Mouse (Mus musculus): ENCODE measurements around the gene 9130019O22Rik.
"Not testable (repeated sequence)": the region's sequence is repeated elsewhere in the genome, so short reads cannot be mapped to it uniquely, and the experiment has no call there.

The 9130019O22Rik gene

GRCm38 (mm10) chr7:127386641-127387392 lies at the start of gene 9130019O22Rik:
9130019O22Rik (minus strand) TSS chr7:127387166.
- DNase-seq (ENCODE audit: low read depth, low spot score), result peak; percentile 86

- DNase-seq (ENCODE audit: low read depth, low spot score), result no peak
Measured at GRCm38 (mm10) chr7:127435206-127435605, 48.2 kb upstream of the 9130019O22Rik start.

DNA sequence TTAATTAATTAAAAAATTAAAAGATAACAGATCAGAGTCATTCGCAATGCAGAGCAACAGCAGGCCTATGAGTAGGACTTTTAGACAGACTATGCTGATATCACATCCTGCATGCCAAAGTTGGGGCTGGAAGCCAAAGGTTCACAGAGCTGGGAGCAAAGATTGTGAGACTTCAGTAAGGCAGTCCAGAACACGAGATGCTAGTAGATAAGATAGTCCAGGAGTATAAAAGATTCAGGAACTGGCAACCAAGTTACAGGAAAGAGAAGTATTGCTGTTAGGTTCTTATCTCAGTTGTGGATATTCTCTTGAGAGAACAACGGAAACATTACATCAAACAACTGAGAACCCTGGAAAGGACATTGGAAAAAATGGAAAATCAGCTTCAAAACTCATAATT lies 39.4 kb upstream of the 9130019O22Rik start:
- DNase-seq (ENCODE audit: low read depth, low spot score), result no peak

DNA sequence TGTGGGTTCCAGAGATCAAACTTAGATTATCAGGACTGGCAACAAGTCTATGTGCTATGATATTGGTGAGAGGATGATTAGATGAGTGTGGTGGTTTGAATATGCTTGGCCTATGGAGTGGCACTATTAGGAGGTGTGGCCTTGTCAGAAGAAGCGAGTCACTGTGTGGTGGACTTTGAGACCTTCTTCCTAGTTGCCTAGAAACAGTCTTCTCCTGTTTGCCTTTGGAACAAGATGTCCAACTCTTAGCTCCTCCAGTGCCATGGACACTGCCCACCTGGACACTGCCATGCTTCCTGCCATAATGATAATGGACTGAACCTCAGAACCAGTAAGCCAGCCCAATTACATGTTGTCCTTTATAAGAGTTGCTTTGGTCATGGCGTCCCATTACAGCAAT lies 38.9 kb upstream of the 9130019O22Rik start:
- DNase-seq (ENCODE audit: low read depth, low spot score), result no peak

- DNase-seq (ENCODE audit: low read depth, low spot score), result no peak
Measured at GRCm38 (mm10) chr7:127425291-127425690, 38.3 kb upstream of the 9130019O22Rik start.

DNA sequence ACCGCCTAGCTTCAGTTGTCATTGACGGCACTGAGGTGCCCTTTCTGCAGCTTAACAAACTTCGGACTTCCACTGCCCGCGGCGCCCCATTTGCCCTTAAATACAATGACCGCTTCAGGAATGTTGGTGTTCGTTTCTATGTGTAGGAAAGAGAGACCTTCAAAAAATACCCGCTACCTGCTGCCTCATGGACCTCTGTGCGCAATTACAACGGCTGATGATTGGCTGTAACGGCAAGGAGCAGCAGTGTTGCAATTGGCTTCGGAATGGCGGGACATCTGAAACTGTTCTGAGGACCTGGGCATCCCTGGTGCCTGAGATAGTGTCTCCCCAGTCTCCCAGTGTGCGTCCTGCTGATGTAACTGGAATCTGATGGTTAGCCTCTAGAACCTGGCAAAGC lies 35.3 kb upstream of the 9130019O22Rik start:
- no peak for DNase-seq (ENCODE audit: low read depth, low spot score)

DNA sequence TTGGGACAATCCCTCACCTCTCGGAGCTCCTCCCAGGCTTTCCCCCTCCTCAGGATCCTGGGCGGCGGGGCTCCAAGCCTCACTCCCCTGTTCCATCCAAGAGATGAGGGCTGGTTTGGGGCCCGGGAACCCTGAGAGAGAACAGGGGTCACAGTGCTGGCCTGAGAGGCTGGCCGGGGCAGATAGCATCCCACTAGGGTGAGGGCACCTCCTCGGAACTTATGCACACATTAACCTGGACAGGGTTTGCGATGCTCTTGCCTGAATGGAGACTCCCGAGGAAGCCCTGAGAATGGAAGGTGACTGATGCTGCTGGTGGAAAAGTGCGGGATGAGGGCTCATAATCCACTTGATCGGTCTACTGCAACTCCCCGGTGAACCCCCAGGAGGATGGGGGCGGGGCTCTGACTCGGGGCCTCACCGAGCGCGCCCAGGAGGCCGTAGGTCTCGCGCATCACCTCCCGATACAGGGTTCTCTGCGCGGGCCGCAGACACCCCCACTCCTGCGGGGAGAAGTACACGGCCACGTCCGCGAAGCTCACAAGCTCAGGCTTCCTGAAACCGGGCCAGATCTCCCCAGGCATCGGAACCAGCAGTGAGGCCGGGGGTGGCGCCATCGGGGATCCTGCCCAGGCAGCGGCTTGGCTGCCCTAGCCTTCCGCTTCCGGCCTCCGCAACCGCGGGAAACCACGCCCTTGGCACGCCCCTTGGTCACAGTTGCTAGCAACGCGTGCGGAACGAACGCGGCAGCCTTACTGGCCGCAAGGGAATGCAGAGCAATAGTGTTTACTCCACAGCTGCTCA lies 34.6 kb upstream of the 9130019O22Rik start, which contains the start of gene Zfp688:
Gene Zfp688, minus strand, starts transcription at position 681 of the 804 bp plus-strand sequence.
- peak; percentile 92 for DNase-seq (ENCODE audit: low read depth, low spot score)

- no peak for DNase-seq (ENCODE audit: low read depth, low spot score)
Measured at GRCm38 (mm10) chr7:127411418-127411817, 24.5 kb upstream of the 9130019O22Rik start.

DNA sequence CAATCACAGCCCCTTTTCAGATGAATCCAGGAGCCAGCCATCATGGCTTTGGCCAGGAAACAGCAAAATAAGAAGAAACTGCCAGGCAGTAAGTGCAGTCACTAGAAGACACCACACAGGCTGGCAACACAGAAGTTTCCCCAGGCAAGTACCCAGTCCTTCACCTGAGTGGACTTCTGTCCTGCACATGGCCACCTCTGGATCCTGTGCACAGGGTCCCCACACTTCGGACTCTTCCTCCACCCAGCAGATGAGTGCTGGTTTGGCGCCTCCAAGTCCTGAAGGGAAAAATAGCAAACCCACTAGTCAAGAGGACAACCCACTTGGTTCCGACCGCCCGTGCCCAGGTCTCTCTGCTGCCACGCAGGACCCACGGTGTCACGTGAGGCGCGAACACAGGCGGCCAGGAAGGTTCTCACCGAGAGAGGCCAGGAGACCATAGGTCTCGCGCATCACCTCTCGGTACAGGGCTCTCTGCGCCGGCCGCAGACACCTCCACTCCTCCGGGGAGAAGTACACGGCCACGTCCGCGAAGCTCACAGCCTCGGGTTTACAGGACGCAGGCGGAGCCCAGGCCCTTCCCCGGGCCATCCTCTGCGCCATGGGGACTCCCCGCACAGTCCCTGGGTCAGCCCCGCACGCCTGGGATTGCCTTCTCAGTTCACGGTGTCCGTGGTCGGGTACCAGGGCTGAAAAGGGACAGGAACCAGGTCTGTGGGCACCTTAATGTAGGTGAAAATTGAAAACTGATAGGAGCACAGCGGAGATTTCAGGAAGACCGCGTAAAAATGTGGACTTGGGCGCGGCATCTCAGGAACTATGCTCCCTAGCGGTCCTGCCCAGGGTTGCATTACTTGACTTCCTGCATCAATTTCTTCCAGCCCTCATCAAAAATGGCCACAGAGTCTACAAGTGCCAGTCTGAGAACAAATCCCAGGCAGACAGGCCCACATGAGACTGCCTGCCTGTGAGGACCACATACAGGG lies 19.3 kb upstream of the 9130019O22Rik start, which contains the start of gene Zfp764:
Gene Zfp764, minus strand, starts transcription at position 821 of the 986 bp plus-strand sequence.
- DNase-seq (ENCODE audit: low read depth, low spot score), result peak; percentile 85

DNA sequence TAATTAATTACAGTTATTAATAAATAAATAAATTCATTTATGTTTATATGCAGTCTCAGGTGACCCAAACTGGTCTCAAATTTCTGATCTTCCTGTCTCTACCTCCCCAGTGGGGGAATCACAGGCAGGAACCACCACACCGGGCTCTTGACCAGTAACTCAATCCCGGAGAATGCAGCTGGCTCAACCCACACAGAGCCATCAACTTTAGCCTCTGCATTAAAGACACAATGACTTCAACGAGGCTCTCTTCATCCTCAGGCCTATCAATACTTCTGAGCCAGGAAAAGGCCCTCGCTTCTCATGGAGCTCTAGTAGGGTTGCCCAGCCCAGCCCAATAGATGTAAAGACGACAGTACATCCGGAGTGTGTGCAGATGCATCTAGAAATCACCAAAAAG lies 17.1 kb upstream of the 9130019O22Rik start:
- not testable (repeated sequence) for DNase-seq (ENCODE audit: low read depth, low spot score)

GRCm38 (mm10) chr7:127402980-127403379 lies 16.0 kb upstream of the 9130019O22Rik start:
- no peak for DNase-seq (ENCODE audit: low read depth, low spot score)

DNA sequence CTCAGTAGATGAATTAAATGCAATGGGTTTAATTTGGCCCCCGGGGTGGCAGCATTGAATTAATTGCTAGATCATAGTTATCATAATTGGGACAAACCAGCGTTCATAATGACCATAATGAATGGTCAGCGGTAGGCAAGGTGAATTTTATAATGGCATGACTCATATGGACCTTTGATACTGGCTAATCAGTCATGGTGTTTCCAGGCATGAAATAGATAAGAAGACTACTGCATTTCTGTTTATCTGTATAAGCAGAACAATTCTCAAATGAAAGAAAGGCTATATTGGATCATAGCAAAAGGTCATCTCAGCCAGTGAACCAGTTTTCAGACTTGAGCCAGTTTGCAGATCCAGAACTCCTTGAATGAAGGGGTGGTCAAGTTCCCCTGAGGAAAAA lies 13.4 kb upstream of the 9130019O22Rik start:
- DNase-seq (ENCODE audit: low read depth, low spot score), result no peak

DNA sequence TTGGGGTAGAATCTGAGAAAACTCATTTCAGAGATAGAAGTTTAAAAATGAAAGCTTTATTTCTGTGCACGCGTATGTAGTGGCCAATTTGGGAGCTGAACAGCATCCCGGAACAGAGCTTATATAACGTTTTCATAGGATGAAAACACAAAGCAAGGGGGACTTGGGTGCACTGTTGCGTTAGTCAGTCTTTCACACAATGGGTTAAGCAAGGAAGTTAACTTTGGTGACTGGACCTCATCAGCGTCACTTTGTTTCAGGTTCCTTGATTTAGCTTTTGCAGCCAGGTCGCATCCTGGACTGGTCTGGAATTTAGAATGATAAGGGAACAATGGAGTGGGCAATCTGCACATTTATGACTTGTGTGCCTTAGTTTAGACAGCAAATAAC lies 7.0 kb upstream of the 9130019O22Rik start:
- no peak for DNase-seq (ENCODE audit: low read depth, low spot score)

DNA sequence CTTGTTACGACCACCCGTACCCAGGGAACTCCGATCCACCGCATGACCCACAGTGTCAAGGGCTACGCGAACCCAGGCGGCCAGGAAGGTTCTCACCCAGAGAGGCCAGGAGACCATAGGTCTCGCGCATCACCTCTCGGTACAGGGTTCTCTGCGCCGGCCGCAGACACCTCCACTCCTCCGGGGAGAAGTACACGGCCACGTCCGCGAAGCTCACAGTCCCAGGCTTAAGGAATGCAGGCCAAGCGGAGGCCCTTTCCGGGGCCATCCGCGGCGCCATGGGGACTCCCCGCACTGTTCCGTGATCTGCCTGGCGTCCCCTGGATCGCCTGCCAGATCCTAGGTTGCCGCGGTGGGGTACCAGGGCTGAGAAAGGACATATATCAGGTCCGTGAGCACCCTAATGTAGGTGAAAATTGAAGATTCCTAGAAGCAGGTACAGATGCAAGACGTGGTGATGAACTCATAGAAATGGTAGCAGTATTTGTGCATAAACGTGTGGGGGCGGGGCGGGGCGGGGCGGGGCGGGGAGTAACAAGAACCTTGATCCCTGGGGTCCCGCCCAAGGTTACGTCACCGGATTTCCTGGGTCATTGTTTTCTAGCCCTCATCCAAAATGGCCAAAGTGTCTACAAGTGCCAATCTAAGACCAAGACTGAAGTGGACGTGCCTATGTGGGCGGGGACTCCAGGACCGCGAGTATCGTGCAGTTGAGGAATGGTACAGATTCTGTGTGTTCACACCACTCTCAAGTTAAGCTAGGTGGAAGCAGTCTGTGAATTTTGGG lies 6.4 kb upstream of the 9130019O22Rik start, which contains the start of gene E430018J23Rik:
Gene E430018J23Rik, minus strand, starts transcription at position 473 of the 787 bp plus-strand sequence.
- DNase-seq (ENCODE audit: low read depth, low spot score), result peak; percentile 97

- no peak for DNase-seq (ENCODE audit: low read depth, low spot score)
Measured at GRCm38 (mm10) chr7:127392251-127392824, 5.4 kb upstream of the 9130019O22Rik start.

DNA sequence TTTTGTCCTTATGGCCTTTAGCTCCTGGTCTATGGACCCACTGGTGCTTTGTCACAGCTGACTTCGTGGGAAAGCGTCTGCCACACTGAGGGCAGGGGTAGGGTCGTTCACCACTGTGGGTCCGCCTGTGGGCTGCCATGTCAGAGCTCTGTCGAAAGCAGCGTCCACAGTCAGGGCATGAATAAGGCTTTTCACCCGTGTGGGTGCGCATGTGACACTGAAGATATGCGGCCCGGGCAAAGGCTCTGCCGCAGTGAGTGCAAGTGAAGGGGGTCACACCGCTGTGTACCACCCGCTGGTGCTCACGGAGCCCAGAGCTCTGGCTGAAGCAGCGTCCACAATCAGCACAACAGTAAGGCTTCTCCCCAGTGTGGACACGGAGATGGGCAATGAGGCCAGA lies 4.6 kb upstream of the 9130019O22Rik start:
- DNase-seq (ENCODE audit: low read depth, low spot score), result no peak

- DNase-seq (ENCODE audit: low read depth, low spot score), result no peak
Measured at GRCm38 (mm10) chr7:127390306-127390705, 3.3 kb upstream of the 9130019O22Rik start.

DNA sequence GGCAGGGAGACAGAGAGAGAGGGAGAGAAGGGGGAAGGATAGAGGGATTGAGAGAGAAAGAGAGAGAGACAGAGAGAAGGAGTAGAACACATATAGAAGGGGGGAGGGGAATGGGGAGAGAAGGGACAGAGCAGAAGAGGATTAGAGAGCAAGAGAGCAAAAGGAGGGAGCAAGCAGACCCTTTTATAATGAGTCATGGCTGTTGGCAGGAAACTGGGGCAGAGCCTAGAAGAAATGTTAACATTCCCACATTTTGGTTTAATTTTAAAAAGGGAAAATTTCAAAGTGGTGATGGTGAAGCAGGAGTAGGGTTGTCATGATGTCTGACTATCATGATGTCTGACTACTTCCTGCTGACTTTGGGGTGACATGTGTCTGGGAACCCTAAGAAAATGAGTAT lies 1.2 kb upstream of the 9130019O22Rik start:
- DNase-seq (ENCODE audit: low read depth, low spot score), result not testable (repeated sequence)

GRCm38 (mm10) chr7:127385560-127385959 lies 1.4 kb downstream of the 9130019O22Rik start:
- not testable (repeated sequence) for DNase-seq (ENCODE audit: low read depth, low spot score)

DNA sequence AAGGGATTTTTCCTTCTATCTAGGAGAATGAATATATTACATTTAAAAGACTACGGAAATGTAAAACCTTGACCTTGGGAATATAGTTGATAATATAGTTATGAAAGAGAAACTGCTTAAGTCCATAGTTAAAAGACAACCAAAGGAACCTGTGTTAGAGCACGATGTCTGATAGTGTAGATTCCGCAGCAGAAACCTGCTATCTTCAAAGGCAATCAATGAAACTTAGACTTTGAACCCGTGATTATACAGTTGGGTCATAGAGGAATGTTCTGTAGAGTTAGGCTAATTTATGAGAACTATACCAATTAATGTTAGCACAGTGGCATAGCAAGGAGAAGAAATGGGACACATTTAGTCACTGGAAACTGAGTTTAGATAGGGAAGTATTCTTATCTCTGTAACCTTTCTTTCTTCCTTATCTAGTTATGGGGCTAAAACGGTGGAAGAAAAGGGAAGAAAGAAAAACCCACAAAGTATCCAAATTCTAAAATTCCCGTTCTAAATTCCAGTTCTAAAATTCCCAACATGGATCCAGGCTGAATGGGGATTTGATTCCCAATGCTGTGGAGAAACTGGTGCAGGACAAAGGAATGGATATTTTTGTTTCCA lies 8.6 kb downstream of the 9130019O22Rik start:
- no peak for DNase-seq (ENCODE audit: low read depth, low spot score)

All from mesoderm, embryonic 11.5 days (tissue).